Mouse (Mus musculus): ENCODE data around the gene Erc2.

DNA sequence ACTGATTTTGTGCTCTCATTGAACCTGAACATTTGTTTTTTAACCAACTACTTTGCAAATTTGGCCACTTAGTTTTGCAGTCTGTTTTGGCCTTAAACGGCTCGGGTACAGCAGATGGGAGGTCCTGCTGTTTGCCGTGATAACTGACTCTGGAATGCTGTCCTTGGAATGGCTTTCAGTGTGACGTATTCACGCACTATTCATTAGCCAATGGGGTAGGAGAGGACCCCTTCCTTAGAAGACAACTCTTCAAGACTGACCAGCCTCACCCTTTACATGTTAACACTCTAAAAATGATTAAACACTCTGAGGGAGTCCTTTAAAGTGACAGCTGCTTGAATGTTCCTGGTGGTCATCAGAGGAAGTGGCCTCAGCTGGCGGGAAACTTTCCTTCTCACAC, 178.5 kb downstream of the Erc2 start:
- TF ChIP-seq POLR2A (IDR thresholded peaks at IDR 0.05; ENCODE audit: low read depth, low read length) (no peak), CTCF (conservative IDR thresholded peaks at IDR 0.05 in 1 of 2, IDR thresholded peaks at IDR 0.05 in 1 of 2; ENCODE audit: low read depth in 2 of 2, low read length in 2 of 2) (no peak), JUN (IDR thresholded peaks at IDR 0.05; ENCODE audit: insufficient read depth, low read depth, low read length) (no peak), EP300 (IDR thresholded peaks at IDR 0.05; ENCODE audit: low read length) (no peak), CHD2 (IDR thresholded peaks at IDR 0.05; ENCODE audit: low read length) (no peak), ELF1 (IDR thresholded peaks at IDR 0.05; ENCODE audit: low read depth, low read length) (no peak), E2F4 (IDR thresholded peaks at IDR 0.05; ENCODE audit: insufficient replicate concordance, low read depth, low read length) (no peak), ZNF384 (IDR thresholded peaks at IDR 0.05; ENCODE audit: low read depth, low read length) (no peak), TBP (conservative IDR thresholded peaks at IDR 0.05; ENCODE audit: low read depth, low read length) (no peak), HCFC1 (IDR thresholded peaks at IDR 0.05; ENCODE audit: low read depth, low read length) (no peak)

Data from CH12.LX (cell line).